Mouse (Mus musculus): ENCODE results near the gene Sec16a. TPM values are rescaled to one million over a fixed set of nuclear protein-coding genes. Genes with fewer than 3 reads are reported as not detected.

The Sec16a gene
- total and polyA plus RNA-seq, 2 experiments from 2014 or later, result 9.9 to 60.9 TPM

GRCm38 (mm10) chr2:26483230-26483869 is 38.3 kb upstream of the Sec16a start:
- peak overlapping the region; percentile 37; the same call in 1 of the 2 replicates for H3K27ac ChIP-seq
- H3K36me3 ChIP-seq (ENCODE audit: insufficient read depth, low read length), result peaks cover 3% of the 10 kb centered on the region; the same call in 1 of the 2 replicates
- no peaks in the 10 kb centered on the region for H3K27me3 ChIP-seq (ENCODE audit: insufficient read depth, low read length)
- no peaks in the 10 kb centered on the region for H3K9me3 ChIP-seq (ENCODE audit: low read length)
- no peak for ATAC-seq
- H3K9ac ChIP-seq (replicated peaks; ENCODE audit: low read length), result no peak overlapping the region; the same call in 1 of the 2 replicates
- DNase-seq (ENCODE audit: low spot score), result no peak
- no peak overlapping the region for H3K4me3 ChIP-seq (ENCODE audit: low read length)
- TF ChIP-seq CTCF (IDR thresholded peaks at IDR 0.05; ENCODE audit: low read depth), result no peak
- WGBS, result 45% methylated on average over 13 of the region's 13 CpGs
- no peak overlapping the region for H3K4me2 ChIP-seq (ENCODE audit: low read depth, low read length)
- peaks cover 41% of the 10 kb centered on the region for H3K4me1 ChIP-seq (ENCODE audit: insufficient read depth, low read length)

GRCm38 (mm10) chr2:26482824-26483223 is 37.8 kb upstream of the Sec16a start:
- no peak overlapping the region for H3K9ac ChIP-seq (replicated peaks; ENCODE audit: low read length)
- WGBS, result 86% methylated on average over 3 of the region's 3 CpGs
- TF ChIP-seq CTCF (IDR thresholded peaks at IDR 0.05; ENCODE audit: low read depth), result no peak

GRCm38 (mm10) chr2:26481724-26482495 is 36.9 kb upstream of the Sec16a start:
- H3K4me3 ChIP-seq (ENCODE audit: low read length), result no peak overlapping the region
- 0 out of 2 replicates have a peak overlapping the region, but pooled peaks have one; percentile 45 for H3K27ac ChIP-seq
- ATAC-seq (no peak), DNase-seq (ENCODE audit: low spot score) (no peak)
- peaks cover 29% of the 10 kb centered on the region for H3K4me1 ChIP-seq (ENCODE audit: insufficient read depth, low read length)
- no peak overlapping the region for H3K9ac ChIP-seq (replicated peaks; ENCODE audit: low read length)
- no peak for TF ChIP-seq CTCF (IDR thresholded peaks at IDR 0.05; ENCODE audit: low read depth)
- no peaks in the 10 kb centered on the region for H3K9me3 ChIP-seq (ENCODE audit: low read length)
- H3K27me3 ChIP-seq (ENCODE audit: insufficient read depth, low read length), result no peaks in the 10 kb centered on the region
- no peak overlapping the region for H3K4me2 ChIP-seq (ENCODE audit: low read depth, low read length)
- H3K36me3 ChIP-seq (ENCODE audit: insufficient read depth, low read length), result peaks cover 3% of the 10 kb centered on the region; the same call in 1 of the 2 replicates
- 68% methylated on average over 10 of the region's 10 CpGs for WGBS

More at GRCm38 (mm10) chr2:26482824-26483223, 37.8 kb upstream of the Sec16a start:
- no peak overlapping the region for H3K4me2 ChIP-seq (ENCODE audit: low read depth, low read length)
- H3K9me3 ChIP-seq (ENCODE audit: low read length), result no peaks in the 10 kb centered on the region
- H3K4me1 ChIP-seq (ENCODE audit: insufficient read depth, low read length), result peaks cover 35% of the 10 kb centered on the region
- no peaks in the 10 kb centered on the region for H3K27me3 ChIP-seq (ENCODE audit: insufficient read depth, low read length)
- H3K4me3 ChIP-seq (ENCODE audit: low read length), result no peak overlapping the region
- DNase-seq (ENCODE audit: low spot score) (no peak), ATAC-seq (no peak)
- H3K36me3 ChIP-seq (ENCODE audit: insufficient read depth, low read length), result peaks cover 3% of the 10 kb centered on the region; the same call in 1 of the 2 replicates
- peak overlapping the region; percentile 45; the same call in 1 of the 2 replicates for H3K27ac ChIP-seq

GRCm38 (mm10) chr2:26480911-26481310 is 35.9 kb upstream of the Sec16a start:
- peaks cover 3% of the 10 kb centered on the region; the same call in 1 of the 2 replicates for H3K36me3 ChIP-seq (ENCODE audit: insufficient read depth, low read length)
- no peak overlapping the region for H3K4me2 ChIP-seq (ENCODE audit: low read depth, low read length)
- H3K27ac ChIP-seq, result no peak overlapping the region
- DNase-seq (ENCODE audit: low spot score) (no peak), ATAC-seq (no peak)
- H3K9me3 ChIP-seq (ENCODE audit: low read length), result no peaks in the 10 kb centered on the region
- TF ChIP-seq CTCF (IDR thresholded peaks at IDR 0.05; ENCODE audit: low read depth), result no peak
- no peaks in the 10 kb centered on the region for H3K27me3 ChIP-seq (ENCODE audit: insufficient read depth, low read length)
- peaks cover 20% of the 10 kb centered on the region for H3K4me1 ChIP-seq (ENCODE audit: insufficient read depth, low read length)
- no peak overlapping the region for H3K4me3 ChIP-seq (ENCODE audit: low read length)
- WGBS, result 82% methylated on average over 12 of the region's 12 CpGs
- H3K9ac ChIP-seq (replicated peaks; ENCODE audit: low read length), result no peak overlapping the region

- TF ChIP-seq CTCF (IDR thresholded peaks at IDR 0.05; ENCODE audit: low read depth), result no peak
- no peak overlapping the region for H3K9ac ChIP-seq (replicated peaks; ENCODE audit: low read length)
- no peak overlapping the region for H3K4me3 ChIP-seq (ENCODE audit: low read length)
- DNase-seq (ENCODE audit: low spot score) (peak; percentile 75), ATAC-seq (peak; percentile 55)
- peak overlapping the region; percentile 49; the same call in 1 of the 2 replicates for H3K27ac ChIP-seq
- 46% methylated on average over 2 of the region's 2 CpGs for WGBS
- no peaks in the 10 kb centered on the region; the same call in 1 of the 2 replicates for H3K36me3 ChIP-seq (ENCODE audit: insufficient read depth, low read length)
- H3K4me2 ChIP-seq (ENCODE audit: low read depth, low read length), result no peak overlapping the region
- no peaks in the 10 kb centered on the region for H3K27me3 ChIP-seq (ENCODE audit: insufficient read depth, low read length)
- H3K9me3 ChIP-seq (ENCODE audit: low read length), result no peaks in the 10 kb centered on the region
- H3K4me1 ChIP-seq (ENCODE audit: insufficient read depth, low read length), result peaks cover 23% of the 10 kb centered on the region
Observed at GRCm38 (mm10) chr2:26478685-26479205, 33.7 kb upstream of the Sec16a start.

- DNase-seq (ENCODE audit: low spot score) (no peak), ATAC-seq (no peak)
- no peak overlapping the region for H3K4me2 ChIP-seq (ENCODE audit: low read depth, low read length)
- peaks cover 4% of the 10 kb centered on the region; the same call in 1 of the 2 replicates for H3K36me3 ChIP-seq (ENCODE audit: insufficient read depth, low read length)
- H3K4me1 ChIP-seq (ENCODE audit: insufficient read depth, low read length), result peaks cover 19% of the 10 kb centered on the region
- H3K4me3 ChIP-seq (ENCODE audit: low read length), result no peak overlapping the region
- WGBS, result 95% methylated on average over 7 of the region's 7 CpGs
- H3K27me3 ChIP-seq (ENCODE audit: insufficient read depth, low read length), result no peaks in the 10 kb centered on the region
- H3K27ac ChIP-seq, result no peak overlapping the region
- H3K9ac ChIP-seq (replicated peaks; ENCODE audit: low read length), result no peak overlapping the region
- TF ChIP-seq CTCF (IDR thresholded peaks at IDR 0.05; ENCODE audit: low read depth), result no peak
- no peaks in the 10 kb centered on the region for H3K9me3 ChIP-seq (ENCODE audit: low read length)
Observed at GRCm38 (mm10) chr2:26477911-26478310, 32.9 kb upstream of the Sec16a start.
